Mouse (Mus musculus) heart, postnatal 0 days (tissue): ENCODE measurements at regions not wholly inside any gene's neighbourhood (a gene's known extent, or its start where the extent isn't known, plus 50 kb on each side); places are given as distances from the start of the nearest gene placed in this dataset.

Source experiments
- CTCF ChIP-seq: IDR thresholded peaks from 2 replicates; pipeline ENCODE4 v1.5.1; 2016; ENCODE audit warnings: antibody characterized with exemption, control low read depth, low read depth
- EP300 ChIP-seq: IDR thresholded peaks from 2 replicates; pipeline ENCODE4 v1.6.1; 2016; ENCODE audit warnings: antibody characterized with exemption, low read depth

DNA sequence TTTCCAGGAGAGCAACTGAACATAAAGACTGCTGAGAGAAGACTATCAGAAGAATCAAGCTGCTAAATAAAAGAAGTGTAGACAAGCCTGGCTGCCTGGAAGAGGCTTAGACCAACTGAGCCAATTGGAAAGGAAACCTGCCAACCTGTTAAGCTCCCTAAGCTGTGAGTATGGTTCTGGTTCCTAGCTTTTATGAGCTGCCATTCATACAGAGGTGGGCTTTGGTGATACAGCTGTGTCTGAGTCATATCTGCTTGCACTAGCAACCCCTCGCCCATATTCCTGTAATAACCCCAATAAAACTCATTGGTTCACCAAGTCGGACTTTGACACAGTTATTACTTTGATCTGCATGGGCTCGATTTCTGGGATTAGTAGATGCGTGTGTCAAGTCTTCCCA, 245.3 kb upstream of the Mon1b start:
- no peak for TF ChIP-seq EP300
- no peak for TF ChIP-seq CTCF
